Mouse (Mus musculus) layer of hippocampus, adult 9-11 months (tissue): ENCODE data around the gene Phf6.
"Not testable (repeated sequence)": the region's sequence is repeated elsewhere in the genome, so short reads cannot be mapped to it uniquely, and the experiment has no call there.

Source experiments
- DNase-seq: peaks from one replicate; pipeline ENCODE4 v3.0.0; 2022

Gene Phf6

DNA sequence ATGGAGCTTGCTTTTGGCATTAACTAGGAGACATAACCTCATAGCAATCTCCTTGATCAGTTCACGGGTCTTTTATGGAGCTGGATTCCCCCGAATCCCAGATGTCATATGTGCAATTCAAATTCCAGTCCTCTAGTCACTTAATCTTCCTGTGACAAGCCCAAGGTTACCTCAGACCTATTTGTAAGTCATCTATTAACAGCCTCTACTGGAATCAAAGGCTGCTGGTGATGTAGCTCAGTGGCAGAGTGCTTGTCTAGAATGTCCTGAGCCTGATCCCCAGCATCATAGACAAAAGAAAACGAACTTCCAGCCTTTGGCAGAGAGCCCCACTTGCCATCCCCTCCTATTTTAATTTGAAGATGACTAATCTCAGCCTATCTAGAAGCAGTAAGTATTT, 69.3 kb downstream of the Phf6 start:
- DNase-seq: no peak

DNA sequence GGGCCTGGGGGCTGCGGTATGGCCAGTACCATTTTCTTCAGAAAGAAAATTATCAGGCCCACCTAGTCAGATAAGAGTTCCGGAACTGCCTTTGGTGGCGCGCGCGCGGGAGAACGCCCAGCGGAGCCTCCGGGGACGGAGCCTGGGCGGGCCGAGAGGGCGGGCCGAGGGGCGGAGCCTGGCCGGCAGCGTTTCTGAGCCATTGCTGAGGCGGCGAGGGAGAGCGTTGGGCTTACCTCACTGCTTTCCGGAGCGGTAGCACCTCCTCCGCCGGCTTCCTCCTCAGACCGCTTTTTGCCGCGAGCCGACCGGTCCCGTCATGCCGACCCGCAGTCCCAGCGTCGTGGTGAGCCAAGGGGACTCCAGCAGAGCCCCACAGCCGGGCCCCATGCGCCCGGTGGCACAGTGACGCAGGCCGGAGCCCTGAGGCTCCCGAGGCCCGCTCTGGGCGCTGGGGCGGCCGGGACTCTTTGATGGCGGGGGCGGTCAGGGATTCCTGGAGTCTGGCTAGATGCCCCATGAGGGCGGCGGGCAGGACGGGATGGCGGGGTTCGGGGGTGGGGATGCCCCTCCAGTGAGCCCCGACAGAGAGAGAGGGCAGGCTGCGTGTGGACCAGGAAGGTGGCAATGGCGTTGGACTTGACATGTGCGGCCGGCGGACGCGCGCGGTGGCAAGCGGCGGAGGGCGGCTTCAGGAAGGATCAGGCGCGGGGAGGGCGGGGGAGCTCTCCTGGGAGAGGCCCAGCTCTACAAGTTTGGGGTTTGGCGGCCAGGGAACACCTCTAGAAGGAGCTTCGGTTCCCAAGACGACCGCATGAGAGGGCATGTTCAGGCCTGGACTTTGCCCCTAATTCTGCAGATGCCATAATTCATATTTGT, 76.1 kb downstream of the Phf6 start, which contains the start of gene Hprt:
Hprt (plus strand) TSS at position 233 of the 879 bp plus-strand sequence.
- peak; percentile 81 for DNase-seq

GRCm38 (mm10) chrX:52994726-52995125, 82.7 kb downstream of the Phf6 start:
- not testable (repeated sequence) for DNase-seq

DNA sequence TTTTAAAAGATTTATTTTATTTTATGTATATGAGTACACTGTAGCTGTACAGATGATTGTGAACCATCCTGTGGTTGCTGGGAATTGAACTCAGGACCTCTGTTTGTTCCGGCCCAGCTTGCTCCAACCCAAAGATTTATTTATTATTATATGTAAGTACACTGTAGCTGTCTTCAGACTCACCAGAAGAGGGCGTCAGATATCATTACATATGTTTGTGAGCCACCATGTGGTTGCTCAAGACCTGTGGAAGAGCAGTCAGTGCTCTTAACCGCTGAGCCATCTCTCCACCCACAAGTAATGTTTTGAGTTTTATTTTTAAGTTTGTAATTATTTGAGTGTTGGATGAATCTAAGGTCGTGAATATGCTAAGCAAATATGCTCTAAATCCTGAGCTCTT, 92.8 kb downstream of the Phf6 start:
- not testable (repeated sequence) for DNase-seq

DNA sequence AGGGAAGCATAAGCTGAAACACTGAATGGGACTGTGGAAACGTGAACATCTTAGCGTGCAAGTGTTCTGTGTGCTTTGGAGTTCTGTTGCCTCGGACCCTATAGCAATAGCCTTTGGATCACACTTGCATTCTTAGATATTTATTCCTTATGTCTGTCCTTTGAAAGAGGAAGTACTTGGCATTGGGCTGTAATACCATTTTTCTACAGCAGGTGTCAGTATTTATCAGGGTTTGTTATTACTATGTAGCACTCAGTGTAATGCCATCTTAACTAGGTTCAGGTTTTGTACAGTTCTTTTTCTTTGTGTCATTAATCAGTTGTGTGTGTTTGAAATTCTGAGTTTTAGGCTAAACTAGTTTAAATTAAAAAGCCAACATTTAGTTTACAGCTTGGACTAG, 94.0 kb downstream of the Phf6 start:
- DNase-seq: no peak
